ENCODE assay signal across 14 mouse cellular contexts in genomic region chr4:152266236-152266895, GRCm38 (mm10). TPM values are rescaled to one million over a fixed set of nuclear protein-coding genes. Genes with fewer than 3 reads are reported as not detected.
DNase-seq lines count a peak whose midpoint lies in the region; TF ChIP-seq lines count a peak whose summit lies in the region.
"Had no signal": no experiment of that assay in that cellular context is flagged by ENCODE, and none has a peak within 500 bp of the region (broad histone marks: within the 10 kb centered on the region; RNA-seq: fewer than 3 reads in every experiment).

No protein-coding gene starts in this region.

- H3K4me1 ChIP-seq in cerebellum, adult 2 months (ENCODE audit: control insufficient read depth, insufficient read depth, low read length), result peaks cover 86% of the 10 kb centered on the region

- H3K4me3 ChIP-seq in cerebellum, adult 2 months (replicated peaks; ENCODE audit: insufficient read depth, low read depth, low read length), result no peak overlapping the region
- H3K4me3 ChIP-seq: megakaryocyte, embryonic 14.5 days had no signal

- no peak for TF ChIP-seq CTCF in cerebellum, adult 2 months (IDR thresholded peaks at IDR 0.05; ENCODE audit: borderline replicate concordance, insufficient read depth, low read depth, low read length)

- intact Hi-C loops in heart, postnatal 36 days (cut with DNase I), result no loop called here

- TF ChIP-seq POLR2A in cerebellum, adult 2 months (IDR thresholded peaks at IDR 0.05; ENCODE audit: borderline replicate concordance, insufficient read depth, low read length), result no peak

- peak overlapping the region; percentile 37 for H3K27ac ChIP-seq in cerebellum, adult 2 months (ENCODE audit: insufficient read depth, low read length)

- no peaks in the 10 kb centered on the region for H3K27me3 ChIP-seq in cerebellum, adult 2 months (ENCODE audit: control insufficient read depth, insufficient read depth, low read length)
- H3K27me3 ChIP-seq: megakaryocyte, embryonic 14.5 days; Patski had no signal

- WGBS in cerebellum, adult 2 months, result 3% methylated on average over 10 of the region's 10 CpGs

- DNase-seq in layer of hippocampus, adult 9-11 months, result peak; percentile 56
- DNase-seq in layer of hippocampus, adult 9-10 months (ENCODE audit: low spot score), result no peak
- peak; percentile 82 to 87 for DNase-seq in cerebellum, adult 2 months
- DNase-seq in cerebellum, postnatal 36 days, result peak; percentile 72 to 78
- DNase-seq in heart, postnatal 36 days, result peak; percentile 40 to 43
- DNase-seq in urinary bladder, adult 18-20 months (ENCODE audit: low spot score in 2 of 2), result no peak
- DNase-seq in MN1 (ENCODE audit: low spot score), result no peak
- DNase-seq in adrenal gland, postnatal 25 days, result no peak
- DNase-seq: spleen, adult 18-20 months had no signal

RNA-seq across cellular contexts. Expression of gene Gpr153, which starts 7.7 kb away (rescaled TPM):
- 29.9 and 31.4 TPM in 2 replicates for polyA plus RNA-seq in cerebellum, adult 2 months (2012; rRNA removed)
- 10 to 100 TPM; 10.7 to 14.0 TPM for total RNA-seq in heart, postnatal 36 days (2021)
- total RNA-seq in adrenal gland, postnatal 25 days (2021), result 3.1 and 3.6 TPM in 2 replicates
- total RNA-seq: hematopoietic stem cell, adult 5-6 weeks had no signal

RNA-seq across cellular contexts. Expression of gene Hes3, which starts 25.1 kb away (rescaled TPM):
- polyA plus RNA-seq in cerebellum, adult 2 months (2012; rRNA removed), result 55.1 and 62.7 TPM in 2 replicates
- not detected for total RNA-seq in heart, postnatal 36 days (2021)
- total RNA-seq in adrenal gland, postnatal 25 days (2021), result not detected in 2 replicates
- total RNA-seq: common myeloid progenitor, adult 5-6 weeks; hematopoietic stem cell, adult 5-6 weeks had no signal
- polyA plus RNA-seq: limb, embryonic 11.5 days had no signal

RNA-seq across cellular contexts. Expression of gene Icmt, which starts 30.7 kb away (rescaled TPM):
- polyA plus RNA-seq in cerebellum, adult 2 months (2012; rRNA removed), result 160 and 188 TPM in 2 replicates
- total RNA-seq in heart, postnatal 36 days (2021), result 10 to 100 TPM; 25.4 to 25.8 TPM
- total RNA-seq in adrenal gland, postnatal 25 days (2021), result 44.9 and 48.7 TPM in 2 replicates

RNA-seq across cellular contexts. Expression of gene Rnf207, which starts 52.4 kb away (rescaled TPM):
- 7.2 and 11.8 TPM in 2 replicates for polyA plus RNA-seq in cerebellum, adult 2 months (2012; rRNA removed)
- total RNA-seq in heart, postnatal 36 days (2021), result 10 to 100 TPM; 50.2 to 68.0 TPM
- 1.1 TPM in 1 of 2 replicates, not detected in the other for total RNA-seq in adrenal gland, postnatal 25 days (2021)
- total RNA-seq: common myeloid progenitor, adult 5-6 weeks had no signal

RNA-seq across cellular contexts. Expression of gene Rpl22, which starts 59.2 kb away (rescaled TPM):
- polyA plus RNA-seq in cerebellum, adult 2 months (2012; rRNA removed), result 162 and 187 TPM in 2 replicates
- 100 to 1,000 TPM; 276 to 293 TPM for total RNA-seq in heart, postnatal 36 days (2021)
- 458 and 532 TPM in 2 replicates for total RNA-seq in adrenal gland, postnatal 25 days (2021)

Comparison
In these comparisons a context has a peak if more than half of its experiments do, and no peak if none do; other contexts are left out.
1. DNase-seq: peak in layer of hippocampus, adult 9-11 months (single experiment), cerebellum, adult 2 months (2 of 2), cerebellum, postnatal 36 days (2 of 2) and heart, postnatal 36 days (2 of 2); none in layer of hippocampus, adult 9-10 months (single experiment), urinary bladder, adult 18-20 months (0 of 2), MN1 (single experiment) and adrenal gland, postnatal 25 days (single experiment).